Mouse (Mus musculus) C2C12 (cell line): ENCODE measurements at regions not wholly inside any gene's neighbourhood (a gene's known extent, or its start where the extent isn't known, plus 50 kb on each side); places are given as distances from the start of the nearest gene placed in this dataset.

ENCODE experiments used
- H3K27me3 ChIP-seq: one replicate; pipeline ENCODE4 v1.6.1; 2011; ENCODE audit not compliant: control insufficient read depth, insufficient read depth, insufficient read length
- H3K36me3 ChIP-seq: one replicate; pipeline ENCODE4 v1.6.1; 2011; ENCODE audit not compliant: control insufficient read depth, insufficient read depth
- H3K4me3 ChIP-seq: one replicate; pipeline ENCODE4 v1.5.1; 2011; ENCODE audit warnings: mild to moderate bottlenecking, control low read depth; ENCODE audit not compliant: poor library complexity, insufficient read depth, severe bottlenecking
- H3K79me2 ChIP-seq: one replicate; pipeline ENCODE4 v1.6.1; 2011; ENCODE audit not compliant: control insufficient read depth, insufficient read depth
- H3K79me3 ChIP-seq: one replicate; pipeline ENCODE4 v1.6.1; 2011; ENCODE audit warnings: low read depth, control low read depth
- H3ac ChIP-seq: one replicate; pipeline ENCODE3; 2011; ENCODE audit warnings: low read depth; ENCODE audit not compliant: control insufficient read depth, insufficient read length
- CEBPB ChIP-seq: IDR thresholded peaks from one replicate; pipeline ENCODE4 v1.6.1; 2011; ENCODE audit warnings: low read depth, mild to moderate bottlenecking, control low read depth, moderate library complexity
- CTCF ChIP-seq: IDR thresholded peaks from one replicate; pipeline ENCODE4 v1.5.1; 2011; ENCODE audit not compliant: control insufficient read depth, insufficient read depth, insufficient read length
- FOSL1 ChIP-seq: IDR thresholded peaks from one replicate; pipeline ENCODE4 v1.8.0; 2011; ENCODE audit warnings: mild to moderate bottlenecking, low read length; ENCODE audit not compliant: poor library complexity, insufficient read depth, severe bottlenecking
- MAX ChIP-seq: IDR thresholded peaks from one replicate; pipeline ENCODE4 v1.6.1; 2011; ENCODE audit warnings: mild to moderate bottlenecking, control low read depth
- MYOD1 ChIP-seq: IDR thresholded peaks from one replicate; pipeline ENCODE4 v1.6.1; 2011; ENCODE audit warnings: low read depth; ENCODE audit not compliant: control insufficient read depth, insufficient read length
- MYOG ChIP-seq: IDR thresholded peaks from one replicate; pipeline ENCODE4 v1.6.1; 2011; ENCODE audit not compliant: control insufficient read depth, insufficient read length; ENCODE audit errors: extremely low read depth
- USF1 ChIP-seq: IDR thresholded peaks from one replicate; pipeline ENCODE4 v1.6.1; 2011; ENCODE audit warnings: low read depth, mild to moderate bottlenecking, control low read depth, moderate library complexity

- Histone ChIP-seq H3ac (no peak overlapping the region), H3K36me3 (no peaks in the 10 kb centered on the region), H3K27me3 (no peaks in the 10 kb centered on the region), H3K79me2 (no peaks in the 10 kb centered on the region), H3K79me3 (no peaks in the 10 kb centered on the region), H3K4me3 (no peak overlapping the region)
- no peak for TF ChIP-seq CEBPB
Observed at GRCm38 (mm10) chr10:19195676-19196075, 160.7 kb upstream of the Olig3 start.

DNA sequence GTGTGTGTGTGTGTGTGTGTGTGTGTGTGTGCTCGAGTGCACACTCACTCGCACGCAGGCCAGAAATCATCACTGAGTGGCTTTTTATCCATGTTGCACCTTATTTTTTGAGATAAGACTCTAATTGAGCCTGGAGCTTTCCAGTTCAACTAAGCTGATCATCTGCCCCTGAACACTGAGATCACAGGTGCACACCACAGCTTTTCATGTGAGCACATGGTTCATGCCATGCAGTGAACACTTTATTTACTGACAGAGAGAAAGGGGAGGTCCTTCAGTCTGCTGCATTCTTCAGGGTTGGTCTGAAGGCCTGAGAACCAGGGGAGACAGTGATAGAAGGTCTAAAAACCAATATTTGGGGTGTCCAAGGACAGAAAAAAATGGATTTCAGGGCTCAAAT is 161.7 kb upstream of the Olig3 start:
- no peak for TF ChIP-seq MYOD1
- no peak for TF ChIP-seq FOSL1
- TF ChIP-seq CTCF, result no peak
- TF ChIP-seq MYOG, result no peak
- TF ChIP-seq USF1, result no peak
- no peak for TF ChIP-seq CEBPB
- no peak for TF ChIP-seq MAX
- H3K4me3 ChIP-seq, result no peak overlapping the region
- no peak overlapping the region for H3ac ChIP-seq
- H3K79me3 ChIP-seq, result no peaks in the 10 kb centered on the region
- H3K36me3 ChIP-seq, result no peaks in the 10 kb centered on the region
- no peaks in the 10 kb centered on the region for H3K79me2 ChIP-seq
- no peaks in the 10 kb centered on the region for H3K27me3 ChIP-seq

GRCm38 (mm10) chr10:19192971-19193758 is 163.2 kb upstream of the Olig3 start:
- TF ChIP-seq FOSL1, result no peak
- TF ChIP-seq MYOG, result no peak
- TF ChIP-seq CEBPB, result no peak
- TF ChIP-seq USF1, result no peak
- TF ChIP-seq MAX, result no peak
- no peak for TF ChIP-seq MYOD1
- TF ChIP-seq CTCF, result no peak
- no peak overlapping the region for H3K4me3 ChIP-seq
- no peaks in the 10 kb centered on the region for H3K79me2 ChIP-seq
- H3K79me3 ChIP-seq, result no peaks in the 10 kb centered on the region
- no peaks in the 10 kb centered on the region for H3K27me3 ChIP-seq
- H3K36me3 ChIP-seq, result no peaks in the 10 kb centered on the region
- no peak overlapping the region for H3ac ChIP-seq

GRCm38 (mm10) chr10:19192221-19192620 is 164.1 kb upstream of the Olig3 start:
- Histone ChIP-seq H3K79me2 (no peaks in the 10 kb centered on the region), H3K4me3 (no peak overlapping the region), H3K79me3 (no peaks in the 10 kb centered on the region), H3K36me3 (no peaks in the 10 kb centered on the region), H3K27me3 (no peaks in the 10 kb centered on the region), H3ac (no peak overlapping the region)
- TF ChIP-seq CTCF, result no peak
- TF ChIP-seq FOSL1, result no peak
- TF ChIP-seq CEBPB, result no peak
- no peak for TF ChIP-seq USF1
- no peak for TF ChIP-seq MYOD1
- no peak for TF ChIP-seq MYOG
- TF ChIP-seq MAX, result no peak

GRCm38 (mm10) chr10:19188082-19188742 is 168.1 kb upstream of the Olig3 start:
- TF ChIP-seq MYOD1 (no peak), CEBPB (no peak), USF1 (no peak), MAX (no peak), FOSL1 (no peak), MYOG (no peak), CTCF (no peak)
- H3K79me2 ChIP-seq, result no peaks in the 10 kb centered on the region

DNA sequence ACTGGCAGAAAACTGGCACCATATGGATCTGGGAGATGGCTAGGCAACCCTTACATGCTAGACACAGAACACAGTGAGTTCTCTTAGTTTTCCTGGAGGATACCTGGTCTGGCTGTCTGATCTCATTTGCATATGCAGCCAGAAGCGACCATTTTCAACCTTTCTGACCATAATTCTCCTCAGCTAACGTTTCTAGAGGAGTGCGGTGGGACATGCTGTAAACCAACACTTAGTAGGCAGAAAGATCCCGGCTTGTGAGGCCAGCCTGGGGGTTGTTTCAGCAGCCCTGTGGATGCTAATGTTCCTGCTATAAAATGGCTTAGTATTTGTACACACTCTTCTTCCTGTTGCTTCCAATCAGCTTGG is 168.6 kb upstream of the Olig3 start:
- Histone ChIP-seq H3ac (no peak overlapping the region), H3K27me3 (no peaks in the 10 kb centered on the region), H3K79me3 (no peaks in the 10 kb centered on the region), H3K79me2 (no peaks in the 10 kb centered on the region), H3K36me3 (no peaks in the 10 kb centered on the region), H3K4me3 (no peak overlapping the region)
- no peak for TF ChIP-seq MYOG
- TF ChIP-seq FOSL1, result no peak
- TF ChIP-seq MAX, result no peak
- TF ChIP-seq MYOD1, result no peak
- TF ChIP-seq CTCF, result no peak
- no peak for TF ChIP-seq USF1
- no peak for TF ChIP-seq CEBPB

More at GRCm38 (mm10) chr10:19188082-19188742, 168.1 kb upstream of the Olig3 start:
- Histone ChIP-seq H3K79me3 (no peaks in the 10 kb centered on the region), H3ac (no peak overlapping the region), H3K36me3 (no peaks in the 10 kb centered on the region), H3K4me3 (no peak overlapping the region), H3K27me3 (no peaks in the 10 kb centered on the region)
